Mouse (Mus musculus) midbrain, postnatal 0 days (tissue): ENCODE data around the gene Pla2r1. TPM values are rescaled to one million over a fixed set of nuclear protein-coding genes. Genes with fewer than 3 reads are reported as not detected.

ENCODE experiments used
- ATAC-seq: fragments of 200-750 bp; cut with Nextera tagmentation; 2 replicates; pipeline ENCODE4 v1.8.0; 2017; ENCODE audit warnings: moderate number of reproducible peaks, mild to moderate bottlenecking, moderate TSS enrichment, moderate library complexity; ENCODE audit not compliant: low FRiP score
- DNase-seq: peaks from one replicate; pipeline ENCODE4 v3.0.0-alpha.2; 2015; ENCODE audit warnings: low spot score
- H3K27ac ChIP-seq: fragments of 300-500 bp; sonication (generic); 2 replicates; pipeline ENCODE4 v1.5.1; 2014; ENCODE audit warnings: low read depth, mild to moderate bottlenecking, low read length, mixed read lengths
- H3K27me3 ChIP-seq: fragments of 300-500 bp; sonication (generic); 2 replicates; pipeline ENCODE4 v1.6.1; 2014; ENCODE audit warnings: low read length, control low read depth, mixed read lengths; ENCODE audit not compliant: insufficient read depth
- H3K36me3 ChIP-seq: fragments of 300-500 bp; sonication (generic); 2 replicates; pipeline ENCODE4 v1.6.1; 2014; ENCODE audit warnings: low read length, control low read depth, mixed read lengths; ENCODE audit not compliant: insufficient read depth
- H3K4me1 ChIP-seq: fragments of 300-500 bp; sonication (generic); 2 replicates; pipeline ENCODE4 v1.6.1; 2014; ENCODE audit warnings: mild to moderate bottlenecking, control low read depth, antibody characterized with exemption, low read length, mixed read lengths; ENCODE audit not compliant: insufficient read depth
- H3K4me2 ChIP-seq: fragments of 300-500 bp; sonication (generic); 2 replicates; pipeline ENCODE4 v1.6.1; 2014; ENCODE audit warnings: low read depth, mild to moderate bottlenecking, low read length, mixed read lengths; ENCODE audit not compliant: poor library complexity, severe bottlenecking
- H3K4me3 ChIP-seq: fragments of 300-500 bp; sonication (generic); 2 replicates; pipeline ENCODE4 v1.5.1; 2014; ENCODE audit warnings: low read depth, mild to moderate bottlenecking, low read length, moderate library complexity
- H3K9ac ChIP-seq: fragments of 300-500 bp; sonication (generic); replicated peaks from 2 replicates; pipeline ENCODE4 v1.6.1; 2014; ENCODE audit warnings: mild to moderate bottlenecking, low read length, moderate library complexity, mixed read lengths; ENCODE audit not compliant: poor library complexity, severe bottlenecking
- H3K9me3 ChIP-seq: fragments of 300-500 bp; sonication (generic); 2 replicates; pipeline ENCODE4 v1.6.1; 2016; ENCODE audit warnings: low read length, control low read depth
- CTCF ChIP-seq: IDR thresholded peaks from 2 replicates; pipeline ENCODE4 v1.5.1; 2016; ENCODE audit warnings: antibody characterized with exemption, mild to moderate bottlenecking
- WGBS: fragments of 180-500 bp; shearing (Covaris S2); extraction: QIAGEN DNeasy Blood & Tissue Kit; methylation state at CpG from one replicate; pipeline ENCODE4 v1.1.7; 2014; 5-methylcytosine and 5-hydroxymethylcytosine counted together
- polyA plus RNA-seq: library from polyadenylated mRNA; unstranded; fragments of >200 nt; fragmentation: Nextera tagmentation; extraction: Ambion mirVana; gene quantifications from 2 replicates; pipeline ENCODE4 v1.2.1, GENCODE M21; 2015
- total RNA-seq: library from RNA; depleted of rRNA; stranded (reverse); fragments of >200 nt; gene quantifications from 2 replicates; pipeline ENCODE4 v1.2.3, GENCODE M21; 2014; rRNA removed

The Pla2r1 gene
- total and polyA plus RNA-seq, 2 experiments from 2014 or later: 0.16 to 0.28 TPM

GRCm38 (mm10) chr2:60367871-60368270 is 185.2 kb downstream of the Pla2r1 start:
- no peak overlapping the region for H3K27ac ChIP-seq
- H3K27me3 ChIP-seq: no peaks in the 10 kb centered on the region
- H3K4me1 ChIP-seq: no peaks in the 10 kb centered on the region
- H3K4me3 ChIP-seq: no peak overlapping the region
- 94% methylated on average over 7 of the region's 7 CpGs for WGBS
- no peaks in the 10 kb centered on the region for H3K36me3 ChIP-seq
- no peak overlapping the region for H3K4me2 ChIP-seq
- ATAC-seq: no peak
- no peaks in the 10 kb centered on the region for H3K9me3 ChIP-seq
- TF ChIP-seq CTCF: no peak
- H3K9ac ChIP-seq: no peak overlapping the region
- no peak for DNase-seq

Other genes starting within 250 kb of the Pla2r1 start
- gene Ly75, start 170.0 kb downstream of the Pla2r1 start, total RNA-seq: 2.9 and 4.8 TPM in 2 replicates
- 1.2 and 1.5 TPM in 2 replicates for gene Ly75, start 170.0 kb downstream of the Pla2r1 start, polyA plus RNA-seq
- 0.14 and 0.22 TPM in 2 replicates for gene Itgb6, start 169.3 kb upstream of the Pla2r1 start, total RNA-seq
- gene Itgb6, start 169.3 kb upstream of the Pla2r1 start, polyA plus RNA-seq: 0.04 and 0.33 TPM in 2 replicates